ENCODE assay signal across 26 mouse cellular contexts in genomic region chr14:17906931-17907330, GRCm38 (mm10).
DNase-seq lines count a peak whose midpoint lies in the region; ATAC-seq and TF ChIP-seq lines count a peak whose summit lies in the region.
"Had no signal": no experiment of that assay in that cellular context is flagged by ENCODE, and none has a peak within 500 bp of the region (broad histone marks: within the 10 kb centered on the region; RNA-seq: fewer than 3 reads in every experiment).

No protein-coding gene starts in this region.

- ATAC-seq in frontal cortex, adult (ENCODE audit: low TSS enrichment), result peak; percentile 84
- ATAC-seq: forebrain, embryonic 13.5 days; hindbrain, postnatal 0 days; inflammation-experienced regulatory T-cells, adult 6 months; Patski had no signal

- no peak for TF ChIP-seq CTCF in left cerebral cortex, adult 2 months (IDR thresholded peaks at IDR 0.05)

- intact Hi-C loops in left cerebral cortex, adult 2 months (cut with DNase I), result loop anchor here (5.0 to 10.0 kb wide), 3 partner anchors 45 to 245 kb away; partner anchors contain the start of gene Thrb

- DNase-seq in frontal cortex, postnatal 10 days (ENCODE audit: low spot score in 2 of 2), result no peak
- no peak for DNase-seq in left cerebral cortex, adult 2 months (ENCODE audit: extremely low spot score in 1 of 2, low spot score in 2 of 2)
- no peak for DNase-seq in left cerebral cortex, adult 8-10 months (ENCODE audit: low spot score in 2 of 2)
- DNase-seq in right cerebral cortex, postnatal 10 days (ENCODE audit: low spot score in 2 of 2), result peak; percentile 40 to 63
- DNase-seq in right cerebral cortex, postnatal 14 days, result no peak
- DNase-seq in cerebellum, postnatal 36 days, result no peak
- DNase-seq: adrenal gland, adult 2 months; adrenal gland, postnatal 14 days; B cell, adult 2 months; cerebellum, adult 11-12 months; cerebellum, adult 8-10 months; cerebellum, postnatal 10 days; gastrocnemius, postnatal 10 days; gastrocnemius, postnatal 36 days; heart, adult 2 months; heart, postnatal 14 days; heart, postnatal 4 days had no signal

- H3K27ac ChIP-seq in left cerebral cortex, adult 2 months, result peak overlapping the region; percentile 71
- H3K27ac ChIP-seq: forebrain, embryonic 10.5 days; forebrain, embryonic 13.5 days; heart, adult 2 months; heart, embryonic 10.5 days; heart, embryonic 13.5 days; hindbrain, embryonic 14.5 days; hindbrain, postnatal 0 days had no signal

- H3K4me3 ChIP-seq in left cerebral cortex, adult 2 months, result no peak overlapping the region
- H3K4me3 ChIP-seq: forebrain, embryonic 10.5 days; forebrain, embryonic 13.5 days; heart, adult 2 months; heart, embryonic 10.5 days; heart, embryonic 13.5 days had no signal

Comparison
In these comparisons a context has a peak if more than half of its experiments do, and no peak if none do; other contexts are left out.
1. DNase-seq: peak in right cerebral cortex, postnatal 10 days (2 of 2); none in frontal cortex, postnatal 10 days (0 of 2), left cerebral cortex, adult 2 months (0 of 2), left cerebral cortex, adult 8-10 months (0 of 2), right cerebral cortex, postnatal 14 days (single experiment) and cerebellum, postnatal 36 days (0 of 2).